Mouse (Mus musculus) common myeloid progenitor, adult 5-6 weeks (primary cell): ENCODE results near the gene Eif4g3. TPM values are rescaled to one million over a fixed set of nuclear protein-coding genes. Genes with fewer than 3 reads are reported as not detected.
A peak's percentile ranks its signal among the peaks of the same experiment; 100 is the strongest.
"Not testable (repeated sequence)": the region's sequence is repeated elsewhere in the genome, so short reads cannot be mapped to it uniquely, and the experiment has no call there.

Experiments
- ATAC-seq: replicated peaks from 2 replicates; pipeline ENCODE4 v1.8.0; 2016; ENCODE audit warnings: low read depth, mild to moderate bottlenecking, moderate TSS enrichment, inconsistent platforms; ENCODE audit not compliant: poor library complexity, severe bottlenecking
- total RNA-seq: library from RNA; stranded (forward); fragments of 200-1000, 187-1606 nt; gene quantifications from 2 replicates; pipeline ENCODE4 v1.2.3, GENCODE M21; 2017

Gene Eif4g3
- total RNA-seq, 1 experiment from 2014 or later: 51.2 TPM

DNA sequence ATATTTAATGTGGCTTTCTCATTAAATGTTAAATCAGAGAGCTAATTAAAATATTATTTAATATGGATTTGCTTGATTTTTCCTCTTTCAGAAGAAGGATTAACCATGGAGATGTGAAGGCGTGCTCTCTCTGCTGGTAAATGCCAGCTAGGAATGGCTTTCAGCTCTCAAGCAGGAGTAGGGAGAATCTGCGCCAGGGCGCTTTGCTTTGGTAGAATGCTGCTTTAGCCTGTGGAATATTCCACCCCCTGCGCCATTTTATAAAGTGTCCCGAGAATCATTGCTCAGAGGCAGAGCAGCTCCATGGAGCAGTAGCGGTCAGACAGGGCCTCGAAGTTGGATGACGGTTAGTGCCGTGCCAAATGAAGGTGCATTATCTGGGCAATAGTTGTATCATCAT lies 58.7 kb downstream of the Eif4g3 start:
- ATAC-seq: no peak

DNA sequence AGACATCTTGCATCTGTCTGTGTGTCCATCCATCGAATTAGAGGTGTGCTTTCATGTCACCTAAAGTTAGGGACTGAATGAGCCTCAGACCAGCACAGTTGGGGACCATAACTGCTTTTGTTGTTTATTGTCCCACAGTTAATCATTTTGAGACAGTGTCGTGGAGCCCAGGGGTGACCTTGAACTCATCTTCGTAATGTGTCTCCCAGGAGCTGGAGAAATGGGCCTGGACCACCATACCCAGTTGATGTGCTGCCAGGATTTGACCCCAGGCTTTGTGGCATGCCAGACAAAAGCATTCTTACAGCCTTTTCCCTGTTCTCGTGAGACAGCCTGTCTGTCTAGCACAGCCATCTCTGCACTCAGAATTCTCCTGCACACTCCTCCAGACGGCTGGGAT lies 63.8 kb downstream of the Eif4g3 start:
- ATAC-seq: no peak

GRCm38 (mm10) chr4:138057196-138057754 lies 64.5 kb downstream of the Eif4g3 start:
- ATAC-seq: not testable (repeated sequence)

DNA sequence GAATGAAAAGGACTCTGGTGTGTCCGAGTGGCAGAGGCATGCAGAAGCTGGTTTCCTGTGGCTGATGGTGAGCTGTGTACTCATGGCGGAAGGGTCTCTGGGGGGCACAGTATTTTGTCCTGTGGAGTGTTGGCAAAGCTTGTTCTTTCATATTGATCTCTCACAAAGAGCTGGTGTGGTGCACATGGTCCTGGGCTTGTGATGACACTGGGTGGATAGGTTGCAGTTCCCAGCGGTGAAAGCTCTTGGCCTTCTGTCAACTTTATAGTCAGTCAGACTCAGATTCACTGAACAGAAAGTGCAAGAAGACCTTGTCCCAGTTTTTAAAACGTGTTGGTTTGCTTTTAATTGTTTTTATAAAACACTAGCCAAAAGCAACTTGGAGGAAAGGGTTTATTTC lies 68.3 kb downstream of the Eif4g3 start:
- no peak for ATAC-seq

- ATAC-seq: no peak
Measured at GRCm38 (mm10) chr4:138063372-138064265, 70.8 kb downstream of the Eif4g3 start.

GRCm38 (mm10) chr4:138064882-138065592 lies 72.2 kb downstream of the Eif4g3 start:
- ATAC-seq: no peak

- ATAC-seq: no peak
Measured at GRCm38 (mm10) chr4:138065593-138066169, 72.9 kb downstream of the Eif4g3 start.

- ATAC-seq: no peak
Measured at GRCm38 (mm10) chr4:138066421-138066820, 73.6 kb downstream of the Eif4g3 start.

DNA sequence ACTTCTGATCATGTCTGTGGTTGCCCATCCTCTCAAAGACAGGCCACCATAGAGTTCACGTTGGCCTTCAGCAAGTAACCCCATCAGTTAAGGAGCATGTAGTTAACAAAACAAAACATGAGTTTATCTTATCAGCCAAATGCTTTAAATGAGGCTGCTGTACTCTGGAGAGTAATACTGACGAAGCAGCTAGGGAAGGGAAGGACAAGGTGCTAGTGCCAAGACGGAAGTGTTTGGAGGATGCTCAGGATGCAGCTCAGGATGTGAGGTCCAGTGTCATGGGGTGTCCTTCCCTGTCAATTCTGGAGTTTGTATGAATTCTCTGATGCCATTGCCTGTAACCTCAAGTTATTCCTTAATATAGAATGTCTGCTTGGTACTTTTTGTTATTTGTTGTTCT lies 75.0 kb downstream of the Eif4g3 start:
- no peak for ATAC-seq

- 0 out of 2 replicates have a peak, but pooled peaks have one; percentile 42 for ATAC-seq
Measured at GRCm38 (mm10) chr4:138068598-138068997, 75.8 kb downstream of the Eif4g3 start.

- ATAC-seq: no peak
Measured at GRCm38 (mm10) chr4:138069371-138069770, 76.5 kb downstream of the Eif4g3 start.

DNA sequence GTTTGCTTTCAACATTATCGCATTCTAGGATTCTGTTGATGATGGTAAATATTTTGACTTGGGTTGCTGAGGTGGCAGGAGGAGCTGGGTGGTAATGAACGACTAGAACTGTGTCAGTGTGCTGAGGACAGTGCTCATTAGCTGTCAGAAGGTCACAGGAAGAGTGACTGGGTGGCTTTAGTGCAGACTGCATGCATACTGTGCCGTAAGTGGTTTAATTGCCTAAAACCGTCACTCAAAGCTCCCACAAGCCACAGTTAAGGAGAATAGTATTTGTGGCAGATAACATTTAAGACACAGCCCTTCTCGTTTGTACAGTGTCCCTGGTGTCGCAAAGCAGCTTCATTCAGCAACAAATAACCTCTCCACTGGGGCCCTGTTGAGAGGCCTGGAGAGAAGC lies 78.7 kb downstream of the Eif4g3 start:
- no peak; the same call in 1 of the 2 replicates for ATAC-seq

GRCm38 (mm10) chr4:138073086-138073485 lies 80.3 kb downstream of the Eif4g3 start:
- ATAC-seq: no peak

DNA sequence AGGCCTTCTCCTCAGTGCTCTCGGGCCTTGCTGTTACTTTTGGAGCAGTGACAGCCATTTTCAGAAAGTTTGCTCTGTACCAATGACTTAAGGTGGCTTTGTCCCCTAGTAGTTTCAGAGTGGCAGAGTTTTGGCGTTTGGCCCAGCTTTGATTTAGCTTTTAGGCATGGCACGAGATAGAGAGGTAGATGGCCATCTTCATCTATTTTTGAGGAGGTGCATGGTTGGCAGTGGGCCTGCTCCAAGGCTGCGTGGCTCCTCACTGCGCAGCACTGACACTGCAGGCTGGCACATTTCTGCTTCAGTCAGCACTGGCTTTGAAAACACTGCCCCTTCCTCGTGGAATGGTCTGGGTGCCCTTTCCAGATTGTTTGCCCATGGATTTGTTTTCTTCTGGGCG lies 80.7 kb downstream of the Eif4g3 start:
- no peak for ATAC-seq

DNA sequence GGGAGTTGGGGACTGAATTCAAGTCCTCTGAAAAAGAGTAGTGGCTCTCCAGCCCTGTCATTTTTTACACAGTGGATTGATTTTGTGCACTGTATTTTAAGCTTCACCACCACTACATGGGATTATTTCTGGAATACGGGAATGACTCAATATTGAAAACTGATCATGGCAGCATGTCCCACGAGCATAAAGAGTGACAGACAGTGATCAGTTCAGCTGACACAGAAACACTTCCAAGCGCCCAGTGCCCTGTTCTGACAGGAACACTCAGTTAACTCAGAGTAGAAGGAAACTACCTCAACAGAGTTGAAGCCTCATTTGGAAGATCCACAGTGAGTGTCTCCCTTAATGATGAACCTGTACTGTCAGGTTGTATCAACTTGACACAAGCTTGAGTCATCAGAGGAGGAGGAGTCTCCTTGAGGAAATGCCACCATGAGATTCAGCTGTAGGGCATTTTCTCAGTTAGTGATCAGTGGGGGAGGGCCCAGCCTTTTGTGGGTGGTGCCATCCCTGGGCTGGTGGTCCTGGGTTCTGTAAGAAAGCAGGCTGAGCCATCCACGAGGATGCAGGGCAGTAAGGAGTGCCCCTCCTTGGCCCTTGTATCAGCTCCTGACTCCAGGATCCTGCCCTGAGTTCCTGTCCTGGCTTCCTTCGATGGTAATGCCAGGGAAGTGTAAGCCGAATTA lies 82.2 kb downstream of the Eif4g3 start:
- ATAC-seq: no peak

GRCm38 (mm10) chr4:138077663-138078295 lies 85.0 kb downstream of the Eif4g3 start:
- ATAC-seq: no peak

- no peak for ATAC-seq
Measured at GRCm38 (mm10) chr4:138079234-138079633, 86.4 kb downstream of the Eif4g3 start.

DNA sequence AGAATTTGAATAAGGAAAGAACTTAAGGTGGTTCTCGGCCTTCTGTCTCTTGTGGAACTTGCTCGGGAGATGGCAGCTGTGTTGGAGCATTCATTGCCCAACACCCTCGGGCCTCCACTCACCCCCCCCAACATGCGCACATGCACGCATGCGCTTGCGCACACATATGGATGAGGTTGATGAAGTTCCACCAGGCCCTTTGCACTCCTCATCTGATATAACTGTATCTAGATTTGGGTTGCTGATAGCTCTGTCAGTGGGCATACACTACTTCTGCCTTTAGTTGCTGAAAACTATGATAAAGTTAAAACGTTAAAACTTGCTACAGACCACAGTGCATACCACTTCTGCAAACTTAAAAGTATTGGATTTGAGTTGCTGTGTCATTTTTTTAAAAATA lies 89.6 kb downstream of the Eif4g3 start:
- ATAC-seq: peak; percentile 70

GRCm38 (mm10) chr4:138084103-138084502 lies 91.3 kb downstream of the Eif4g3 start:
- no peak for ATAC-seq
